7 mouse cellular contexts compared by ENCODE assay signal in the genomic region with DNA sequence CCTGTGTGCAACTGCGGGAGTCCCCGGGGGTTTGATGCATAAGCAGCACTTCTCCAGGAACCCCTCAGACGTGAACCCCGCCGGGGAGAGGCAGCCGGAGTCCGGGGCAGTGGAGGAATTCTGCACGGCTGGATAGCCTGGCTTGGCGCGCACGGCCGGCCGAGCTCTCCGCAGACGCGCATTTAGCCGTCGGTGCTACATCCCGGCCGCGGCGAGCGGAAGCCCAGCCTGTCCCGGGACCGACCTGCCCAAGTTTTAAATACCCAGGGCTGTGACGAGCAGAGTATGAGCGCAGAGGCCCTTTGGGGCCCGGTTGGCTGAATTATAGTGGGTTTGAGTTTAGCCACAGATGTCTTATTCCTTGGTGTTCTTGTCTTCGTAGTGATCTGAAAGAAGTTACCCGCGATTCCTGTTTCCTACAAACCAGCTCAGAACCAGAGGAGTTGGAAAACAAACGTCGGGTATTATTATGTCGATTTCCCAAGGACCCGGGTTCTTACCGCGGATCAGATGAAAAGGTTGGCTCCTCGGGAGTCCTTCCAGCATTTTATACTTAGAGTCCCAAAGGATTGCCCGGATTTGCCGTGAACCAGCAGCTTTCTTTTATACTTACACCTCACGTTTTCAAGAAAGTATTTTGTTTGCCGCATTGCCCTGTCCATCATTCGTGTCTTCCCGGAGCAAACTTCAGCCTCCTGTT. TPM values are rescaled to one million over a fixed set of nuclear protein-coding genes. Genes with fewer than 3 reads are reported as not detected.
DNase-seq lines count a peak whose midpoint lies in the region; ATAC-seq and TF ChIP-seq lines count a peak whose summit lies in the region.

No protein-coding gene starts in this region.

- no peaks in the 10 kb centered on the region; the same call in 1 of the 2 replicates for H3K9me3 ChIP-seq in ES-Bruce4 (replicated peaks; ENCODE audit: control insufficient read depth, insufficient read depth, low read length, poor library complexity, severe bottlenecking)
- H3K9me3 ChIP-seq in hindbrain, embryonic 14.5 days (ENCODE audit: control insufficient read depth, low read length) = no peaks in the 10 kb centered on the region
- no peaks in the 10 kb centered on the region for H3K9me3 ChIP-seq in liver, postnatal 0 days (ENCODE audit: low read length)

- H3K27ac ChIP-seq in ES-Bruce4 (ENCODE audit: insufficient read depth, low read length) = no peak overlapping the region
- H3K27ac ChIP-seq in hindbrain, embryonic 14.5 days = no peak overlapping the region
- H3K27ac ChIP-seq in liver, postnatal 0 days (ENCODE audit: low read depth) = no peak overlapping the region

- intact Hi-C loops in left cerebral cortex, postnatal 36 days (cut with DNase I) = loop anchor here (10.0 kb wide), 1 partner anchor 510 kb away; no protein-coding TSS in a partner anchor

- no peak for TF ChIP-seq CTCF in ES-Bruce4 (IDR thresholded peaks at IDR 0.05; ENCODE audit: low read depth, low read length)
- TF ChIP-seq CTCF in liver, postnatal 0 days (IDR thresholded peaks at IDR 0.05; ENCODE audit: low read depth) = no peak

- H3K4me3 ChIP-seq in ES-Bruce4 (ENCODE audit: low read depth, low read length) = peak overlapping the region; percentile 56
- H3K4me3 ChIP-seq in hindbrain, embryonic 14.5 days (replicated peaks; ENCODE audit: low read length) = peak overlapping the region; percentile 40
- H3K4me3 ChIP-seq in liver, postnatal 0 days (ENCODE audit: low read depth, low read length) = peak overlapping the region; percentile 38

- WGBS in hindbrain, embryonic 14.5 days = under 1% methylated on average over 44 of the region's 44 CpGs
- WGBS in liver, postnatal 0 days (ENCODE audit: insufficient replicate concordance) = 1% methylated on average over 44 of the region's 44 CpGs

- DNase-seq in embryo, embryonic 10 days (ENCODE audit: low spot score) = peak; percentile 33
- no peak for DNase-seq in hindbrain, embryonic 14.5 days (ENCODE audit: low spot score)
- DNase-seq in liver, postnatal 0 days = peak; percentile 11
- no peak for DNase-seq in left cerebral cortex, postnatal 36 days (ENCODE audit: low spot score in 2 of 2)
- no peak for DNase-seq in layer of hippocampus, adult 18-20 months (ENCODE audit: low spot score in 2 of 2)

- peak overlapping the region; percentile 17; the same call in 1 of the 2 replicates for H3K9ac ChIP-seq in ES-Bruce4 (ENCODE audit: low read depth, poor library complexity, severe bottlenecking)
- no peak overlapping the region for H3K9ac ChIP-seq in hindbrain, embryonic 14.5 days
- no peak overlapping the region for H3K9ac ChIP-seq in liver, postnatal 0 days (replicated peaks)

- peaks cover 29% of the 10 kb centered on the region for H3K27me3 ChIP-seq in ES-Bruce4 (ENCODE audit: control insufficient read depth, insufficient read depth, low read length, poor library complexity, severe bottlenecking)
- peaks cover 99% of the 10 kb centered on the region for H3K27me3 ChIP-seq in hindbrain, embryonic 14.5 days (ENCODE audit: control insufficient read depth, insufficient read depth, low read length)
- peaks cover 89% of the 10 kb centered on the region for H3K27me3 ChIP-seq in liver, postnatal 0 days (ENCODE audit: insufficient read depth, low read length)

- no peak for TF ChIP-seq EP300 in ES-Bruce4 (IDR thresholded peaks at IDR 0.05; ENCODE audit: insufficient read depth, low read depth, low read length)
- no peak for TF ChIP-seq EP300 in liver, postnatal 0 days (IDR thresholded peaks at IDR 0.05; ENCODE audit: low read depth)

- H3K4me2 ChIP-seq in hindbrain, embryonic 14.5 days (replicated peaks) = peak overlapping the region; percentile 71
- H3K4me2 ChIP-seq in liver, postnatal 0 days (ENCODE audit: low read depth, low read length) = peak overlapping the region; percentile 67

- no peaks in the 10 kb centered on the region for H3K36me3 ChIP-seq in ES-Bruce4 (ENCODE audit: control insufficient read depth, insufficient read depth, low read length, poor library complexity, severe bottlenecking)
- no peaks in the 10 kb centered on the region for H3K36me3 ChIP-seq in hindbrain, embryonic 14.5 days (replicated peaks; ENCODE audit: control insufficient read depth, insufficient read depth)
- H3K36me3 ChIP-seq in liver, postnatal 0 days (replicated peaks; ENCODE audit: insufficient read depth, low read length) = no peaks in the 10 kb centered on the region

- no peaks in the 10 kb centered on the region for H3K4me1 ChIP-seq in ES-Bruce4 (ENCODE audit: control insufficient read depth, insufficient read depth, low read length)
- peaks cover 10% of the 10 kb centered on the region; the same call in 1 of the 2 replicates for H3K4me1 ChIP-seq in hindbrain, embryonic 14.5 days (replicated peaks; ENCODE audit: control insufficient read depth, insufficient read depth, low read length)
- peaks cover 8% of the 10 kb centered on the region for H3K4me1 ChIP-seq in liver, postnatal 0 days (ENCODE audit: insufficient read depth)

- TF ChIP-seq POLR2A in ES-Bruce4 (IDR thresholded peaks at IDR 0.05; ENCODE audit: insufficient read depth, low read length) = no peak

- ATAC-seq in hindbrain, embryonic 14.5 days (ENCODE audit: low FRiP score) = no peak; the same call in none of the 2 replicates
- peak; percentile 24; the same call in 1 of the 2 replicates for ATAC-seq in liver, postnatal 0 days
- ATAC-seq in cerebellum, adult (ENCODE audit: insufficient number of reproducible peaks, low FRiP score, low TSS enrichment) = no peak

RNA-seq across cellular contexts. Expression of gene Sim1, which starts 0.7 kb away (rescaled TPM):
- polyA plus RNA-seq in ES-Bruce4 (2011; ENCODE audit: insufficient read depth, insufficient read length, low read depth, missing spikeins) = 0.30 and 0.32 TPM in 2 replicates
- polyA plus RNA-seq in hindbrain, embryonic 14.5 days (2014; fragmentation: Nextera tagmentation; extraction: Ambion mirVana) = 0.08 and 0.59 TPM in 2 replicates
- polyA plus RNA-seq in liver, postnatal 0 days (2015; fragmentation: Nextera tagmentation; extraction: Ambion mirVana) = not detected in 2 replicates
- under 1 TPM in 1 of 2 experiments, not detected in 1; 0.70 TPM for total RNA-seq in left cerebral cortex, postnatal 36 days (2021)
- not detected for total RNA-seq in layer of hippocampus, adult 18-20 months (2021)

Comparison
In these comparisons a context has a peak if more than half of its experiments do, and no peak if none do; other contexts are left out.
1. DNase-seq: peak in embryo, embryonic 10 days (single experiment) and liver, postnatal 0 days (single experiment); none in hindbrain, embryonic 14.5 days (single experiment), left cerebral cortex, postnatal 36 days (0 of 2) and layer of hippocampus, adult 18-20 months (0 of 2).
2. Peak in every context shown above with its lines, with median percentiles within 50 percentile points of each other: H3K4me3 ChIP-seq.